Mouse (Mus musculus): Measurements from ENCODE around the gene Gm6034.
"Not testable (repeated sequence)": the region's sequence is repeated elsewhere in the genome, so short reads cannot be mapped to it uniquely, and the experiment has no call there.

DNA sequence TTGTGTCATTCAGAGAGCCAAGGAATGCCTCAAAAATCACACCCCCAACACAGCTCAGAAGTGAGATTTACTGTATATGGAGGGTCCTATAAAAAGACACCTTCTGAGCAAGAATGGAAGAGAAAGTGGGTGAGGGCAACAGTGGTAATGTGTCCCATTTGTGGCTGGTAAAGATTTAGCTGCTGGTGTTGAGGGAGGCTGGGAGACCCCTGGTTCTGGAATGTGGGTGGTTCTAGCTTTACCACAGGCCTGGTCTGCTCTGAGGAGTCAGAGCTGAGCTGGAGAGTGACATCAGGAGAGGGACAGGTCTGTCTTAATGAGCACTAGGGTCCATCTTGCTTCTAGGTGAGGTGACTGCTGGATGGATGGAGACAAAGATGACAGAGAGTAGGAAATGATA, 49.8 kb downstream of the Gm6034 start:
- TF ChIP-seq MAFK (IDR thresholded peaks at IDR 0.05; ENCODE audit: insufficient read depth, low read depth, low read length); CHD2 (IDR thresholded peaks at IDR 0.05; ENCODE audit: low read depth, low read length); ZNF384 (IDR thresholded peaks at IDR 0.05; ENCODE audit: low read depth, low read length); HCFC1 (IDR thresholded peaks at IDR 0.05; ENCODE audit: borderline replicate concordance, insufficient read depth, low read length); ZC3H11A (IDR thresholded peaks at IDR 0.05; ENCODE audit: borderline replicate concordance, low read depth, low read length): not testable (repeated sequence)
